Mouse (Mus musculus): ENCODE measurements around the gene Mlh3.

GRCm38 (mm10) chr12:85289157-85290000, 19.0 kb upstream of the Mlh3 start:
- TF ChIP-seq POLR2A (IDR thresholded peaks at IDR 0.05; ENCODE audit: control insufficient read depth, extremely low read depth, insufficient read depth, low read length, poor library complexity) (no peak), CTCF (IDR thresholded peaks at IDR 0.05; ENCODE audit: borderline replicate concordance, control insufficient read depth, extremely low read depth, insufficient read depth, low read length, poor library complexity) (no peak)

All from thymus, adult 2 months (tissue).